Mouse (Mus musculus) neural tube, embryonic 13.5 days (tissue): ENCODE measurements around the gene Ahnak. TPM values are rescaled to one million over a fixed set of nuclear protein-coding genes. Genes with fewer than 3 reads are reported as not detected.
A peak's percentile ranks its signal among the peaks of the same experiment; 100 is the strongest.

Experiments
- ATAC-seq: fragments of 200-750 bp; cut with Nextera tagmentation; 2 replicates; pipeline ENCODE4 v1.8.0; 2017; ENCODE audit warnings: low read depth, mild to moderate bottlenecking, moderate TSS enrichment, moderate library complexity
- H3K27ac ChIP-seq: fragments of 300-500 bp; sonication (generic); replicated peaks from 2 replicates; pipeline ENCODE4 v1.5.1; 2015; ENCODE audit warnings: moderate library complexity, mild to moderate bottlenecking, inconsistent platforms
- H3K27me3 ChIP-seq: fragments of 300-500 bp; sonication (generic); 2 replicates; pipeline ENCODE4 v1.6.1; 2015; ENCODE audit warnings: mild to moderate bottlenecking, inconsistent platforms
- H3K36me3 ChIP-seq: fragments of 300-500 bp; sonication (generic); 2 replicates; pipeline ENCODE4 v1.6.1; 2015; ENCODE audit warnings: mild to moderate bottlenecking, inconsistent platforms
- H3K4me1 ChIP-seq: fragments of 300-500 bp; sonication (generic); replicated peaks from 2 replicates; pipeline ENCODE4 v1.6.1; 2015; ENCODE audit warnings: inconsistent platforms
- H3K4me2 ChIP-seq: fragments of 300-500 bp; sonication (generic); 2 replicates; pipeline ENCODE4 v1.6.1; 2015; ENCODE audit warnings: inconsistent platforms, mild to moderate bottlenecking, moderate library complexity
- H3K4me3 ChIP-seq: fragments of 300-500 bp; sonication (generic); 2 replicates; pipeline ENCODE4 v1.5.1; 2015; ENCODE audit warnings: mild to moderate bottlenecking, inconsistent platforms
- H3K9ac ChIP-seq: fragments of 300-500 bp; sonication (generic); 2 replicates; pipeline ENCODE4 v1.6.1; 2015; ENCODE audit warnings: moderate library complexity, mild to moderate bottlenecking, inconsistent platforms
- H3K9me3 ChIP-seq: fragments of 300-500 bp; sonication (generic); 2 replicates; pipeline ENCODE4 v1.6.1; 2016; ENCODE audit warnings: inconsistent platforms
- WGBS: fragments of 180-500 bp; shearing (Covaris S2); methylation state at CpG from one replicate; pipeline ENCODE4 v1.1.7; 2015; 5-methylcytosine and 5-hydroxymethylcytosine counted together
- polyA plus RNA-seq: library from polyadenylated mRNA; unstranded; fragments of >200 nt; fragmentation: Nextera tagmentation; extraction: Ambion mirVana; gene quantifications from 2 replicates; pipeline ENCODE4 v1.2.1, GENCODE M21; 2015

Ahnak gene
- polyA plus RNA-seq, 1 experiment from 2014 or later, result 4.9 TPM

DNA sequence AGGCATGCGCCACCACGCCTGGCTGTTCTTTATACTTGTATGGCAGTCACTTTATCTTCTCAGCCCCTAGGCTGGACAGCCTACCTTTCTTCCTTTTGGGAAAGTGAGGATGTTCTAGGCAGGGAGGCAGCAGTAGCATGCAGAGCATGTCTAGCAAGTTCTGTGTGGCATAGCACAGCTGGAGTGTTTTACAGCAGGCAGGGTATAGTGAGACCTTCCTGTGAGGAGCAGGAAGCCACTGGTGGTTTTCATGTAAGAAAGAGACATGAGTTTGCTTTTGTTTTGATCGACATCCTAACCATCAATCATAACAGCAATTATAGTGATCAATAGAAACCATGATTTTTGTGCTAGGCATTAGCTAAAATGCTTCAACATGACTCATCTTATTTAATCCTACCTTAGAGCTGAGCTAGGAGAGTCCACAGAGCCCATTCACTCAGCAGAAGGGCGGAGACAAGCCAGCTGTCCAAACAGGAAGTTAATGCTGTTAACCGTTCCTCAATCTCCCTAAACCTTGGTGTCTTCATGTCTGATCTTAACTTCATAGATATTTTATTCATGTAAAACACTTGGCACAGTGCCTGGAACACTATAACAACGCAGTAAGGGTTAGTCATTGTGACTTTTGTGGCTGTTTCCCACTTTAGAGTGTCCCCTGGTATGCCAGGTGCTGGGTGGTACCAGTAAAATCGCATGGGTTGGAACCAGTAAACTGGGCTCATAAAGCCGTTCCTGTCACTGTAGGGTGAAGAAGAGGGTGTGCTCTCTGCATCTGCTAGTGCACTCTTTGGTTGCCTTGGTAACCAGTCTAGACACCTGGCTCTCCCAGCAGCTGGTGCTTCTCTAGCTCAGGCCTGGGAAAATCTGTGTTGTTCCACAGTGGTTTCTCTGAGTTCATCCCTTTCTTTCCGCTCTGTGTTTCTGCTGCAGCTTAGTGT lies 76.8 kb downstream of the Ahnak start:
- no peaks in the 10 kb centered on the region for H3K36me3 ChIP-seq
- no peaks in the 10 kb centered on the region for H3K9me3 ChIP-seq
- ATAC-seq, result peak; percentile 76
- no peak overlapping the region for H3K4me3 ChIP-seq
- 50% methylated on average over 9 of the region's 9 CpGs for WGBS
- H3K27ac ChIP-seq, result peak overlapping the region; percentile 59
- H3K4me2 ChIP-seq, result no peak overlapping the region
- no peak overlapping the region for H3K9ac ChIP-seq
- H3K27me3 ChIP-seq, result no peaks in the 10 kb centered on the region
- H3K4me1 ChIP-seq, result peaks cover 28% of the 10 kb centered on the region

DNA sequence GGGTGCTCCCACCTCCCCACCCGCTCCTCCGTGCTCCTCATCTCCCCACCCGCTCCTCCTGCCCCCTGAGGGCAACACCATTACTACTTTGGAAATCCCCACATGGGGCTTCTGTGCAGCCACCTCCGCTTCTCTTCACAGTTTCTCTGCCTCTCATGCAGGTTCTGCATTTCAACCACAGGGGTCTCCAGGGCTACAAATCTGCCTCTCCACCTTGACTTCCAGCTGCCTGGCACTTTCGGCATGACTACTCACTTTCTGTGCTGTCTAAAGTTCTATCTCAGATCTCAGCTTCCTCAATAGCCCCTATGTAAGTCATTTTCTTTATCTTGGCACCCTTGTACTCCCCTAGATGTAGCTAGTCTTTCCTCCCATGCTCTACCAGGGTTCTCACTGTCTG lies 78.2 kb downstream of the Ahnak start:
- H3K4me1 ChIP-seq, result peaks cover 42% of the 10 kb centered on the region
- no peaks in the 10 kb centered on the region for H3K27me3 ChIP-seq
- no peak overlapping the region for H3K27ac ChIP-seq
- WGBS, result 68% methylated on average over 5 of the region's 5 CpGs
- H3K36me3 ChIP-seq, result no peaks in the 10 kb centered on the region
- no peak overlapping the region for H3K4me2 ChIP-seq
- no peak for ATAC-seq
- H3K9ac ChIP-seq, result no peak overlapping the region
- H3K4me3 ChIP-seq, result no peak overlapping the region
- H3K9me3 ChIP-seq, result no peaks in the 10 kb centered on the region

DNA sequence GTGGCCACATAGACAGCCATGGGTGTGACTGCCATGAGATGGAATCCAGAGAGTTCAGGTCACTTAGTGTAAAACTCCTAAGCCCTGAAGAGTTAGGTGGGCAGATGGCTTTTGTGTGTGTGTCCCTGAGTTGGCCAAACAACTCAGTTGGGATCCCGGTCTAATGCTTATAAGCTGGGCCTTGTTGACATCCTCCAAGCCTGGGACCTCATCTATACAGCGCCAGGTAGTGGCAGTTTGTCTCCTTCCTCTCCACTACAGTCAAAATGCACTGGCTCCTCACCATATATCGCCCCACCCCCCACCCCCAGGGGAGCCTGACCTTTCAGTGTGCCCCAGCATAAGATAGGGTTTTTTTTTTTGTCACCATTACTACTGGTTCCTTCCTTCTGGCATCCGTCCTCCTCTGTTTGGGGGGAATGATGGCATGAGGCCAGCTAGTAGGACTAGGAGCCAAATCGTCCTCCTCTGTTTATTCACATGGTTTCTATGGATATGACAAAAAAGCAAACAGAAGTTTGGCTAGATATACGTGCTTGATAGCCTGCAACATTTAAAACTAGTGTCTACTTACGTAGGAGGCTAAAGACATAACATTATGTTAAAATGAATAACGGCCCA lies 80.7 kb downstream of the Ahnak start:
- H3K27ac ChIP-seq, result no peak overlapping the region; the same call in 1 of the 2 replicates
- peaks cover 42% of the 10 kb centered on the region for H3K4me1 ChIP-seq
- no peak overlapping the region for H3K4me3 ChIP-seq
- H3K4me2 ChIP-seq, result no peak overlapping the region
- no peak overlapping the region for H3K9ac ChIP-seq
- H3K9me3 ChIP-seq, result no peaks in the 10 kb centered on the region
- ATAC-seq, result no peak
- WGBS, result 68% methylated on average over 8 of the region's 8 CpGs
- H3K27me3 ChIP-seq, result no peaks in the 10 kb centered on the region
- no peaks in the 10 kb centered on the region for H3K36me3 ChIP-seq

DNA sequence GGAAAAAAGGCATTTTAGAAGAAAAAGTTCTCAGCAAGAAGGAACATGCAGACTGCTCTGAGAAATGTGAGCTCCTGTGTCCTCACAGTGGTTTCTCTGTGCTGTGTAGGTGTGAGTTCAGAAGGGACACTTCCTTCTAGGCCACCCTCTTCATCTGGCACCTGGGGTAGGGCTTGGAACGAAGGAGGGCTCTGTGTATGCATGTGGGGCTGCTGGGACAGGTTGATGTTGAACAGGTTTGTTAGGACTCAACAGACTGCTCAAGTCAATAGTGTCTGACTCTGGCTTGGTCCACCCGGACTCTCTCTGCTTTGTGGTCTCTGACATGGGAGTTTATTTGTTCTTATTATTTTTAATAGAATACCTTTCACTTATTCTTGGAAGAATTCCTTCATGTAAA lies 81.2 kb downstream of the Ahnak start:
- no peak for ATAC-seq
- H3K36me3 ChIP-seq, result no peaks in the 10 kb centered on the region
- H3K27ac ChIP-seq, result no peak overlapping the region; the same call in 1 of the 2 replicates
- H3K9ac ChIP-seq, result no peak overlapping the region
- no peaks in the 10 kb centered on the region for H3K9me3 ChIP-seq
- WGBS, result 77% methylated on average over 2 of the region's 2 CpGs
- H3K4me1 ChIP-seq, result peaks cover 42% of the 10 kb centered on the region
- no peak overlapping the region for H3K4me3 ChIP-seq
- H3K27me3 ChIP-seq, result no peaks in the 10 kb centered on the region
- H3K4me2 ChIP-seq, result no peak overlapping the region

DNA sequence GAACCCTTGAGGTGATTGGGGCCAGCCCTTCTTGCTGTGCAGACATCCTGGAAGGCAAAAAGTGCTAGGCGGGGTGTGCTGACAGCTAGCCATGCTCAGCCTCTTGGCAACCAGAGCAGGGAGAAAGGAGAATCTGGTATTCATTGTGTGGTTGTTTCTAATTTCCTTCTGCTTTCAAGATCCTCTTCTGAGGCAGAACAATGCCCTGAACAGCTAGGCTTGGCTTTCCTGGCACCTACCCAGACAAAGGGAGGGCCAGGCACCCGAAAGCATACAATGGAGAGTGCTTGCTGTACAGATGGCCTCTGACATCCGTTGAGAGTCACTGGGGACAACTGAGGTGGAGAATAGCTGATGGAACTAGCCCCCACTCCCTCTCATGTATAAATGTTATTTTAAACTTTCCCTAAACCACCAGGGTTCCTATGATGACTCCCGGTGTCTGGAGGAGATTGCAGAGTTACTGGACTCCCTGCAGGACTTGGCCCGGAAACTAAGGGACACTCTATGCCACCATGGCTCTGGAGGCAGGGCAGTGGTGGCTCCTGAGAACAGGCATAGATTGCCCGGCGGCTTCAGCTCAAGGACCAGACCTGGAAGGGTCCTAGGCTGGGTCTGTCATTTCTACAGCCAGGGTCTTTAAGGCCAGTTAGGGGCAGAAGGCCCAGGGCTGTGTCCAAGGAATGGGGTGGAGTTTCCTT lies 82.5 kb downstream of the Ahnak start:
- Histone ChIP-seq H3K4me1 (peaks cover 30% of the 10 kb centered on the region), H3K27me3 (no peaks in the 10 kb centered on the region), H3K27ac (peak overlapping the region; percentile 56), H3K9ac (no peak overlapping the region), H3K4me3 (no peak overlapping the region), H3K4me2 (no peak overlapping the region), H3K36me3 (no peaks in the 10 kb centered on the region), H3K9me3 (no peaks in the 10 kb centered on the region)
- WGBS, result 44% methylated on average over 7 of the region's 7 CpGs
- peak; percentile 70; the same call in 1 of the 2 replicates for ATAC-seq

DNA sequence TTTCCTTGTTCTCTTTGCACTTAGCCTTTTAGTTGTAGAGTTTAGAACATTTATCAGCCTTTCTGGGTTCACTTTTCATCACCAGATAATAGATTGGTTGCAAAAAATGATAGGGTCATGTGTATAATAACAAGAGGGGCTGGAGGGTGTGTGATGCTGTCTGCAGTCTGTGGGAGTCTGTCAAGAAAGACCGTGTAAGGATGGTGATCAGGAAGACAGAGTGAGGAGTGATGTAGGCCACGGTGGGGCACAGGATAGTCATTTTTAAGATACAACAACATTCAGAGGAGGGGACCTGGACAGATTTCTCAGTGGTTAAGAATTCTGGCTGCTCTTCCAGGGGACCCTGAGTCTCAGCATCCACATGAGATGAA lies 83.1 kb downstream of the Ahnak start:
- H3K4me2 ChIP-seq, result no peak overlapping the region
- no peaks in the 10 kb centered on the region for H3K36me3 ChIP-seq
- WGBS, result 85% methylated on average over 2 of the region's 2 CpGs
- H3K9ac ChIP-seq, result no peak overlapping the region
- no peaks in the 10 kb centered on the region for H3K9me3 ChIP-seq
- no peaks in the 10 kb centered on the region for H3K27me3 ChIP-seq
- H3K4me3 ChIP-seq, result no peak overlapping the region
- no peak for ATAC-seq
- peaks cover 29% of the 10 kb centered on the region for H3K4me1 ChIP-seq
- H3K27ac ChIP-seq, result peak overlapping the region; percentile 56

DNA sequence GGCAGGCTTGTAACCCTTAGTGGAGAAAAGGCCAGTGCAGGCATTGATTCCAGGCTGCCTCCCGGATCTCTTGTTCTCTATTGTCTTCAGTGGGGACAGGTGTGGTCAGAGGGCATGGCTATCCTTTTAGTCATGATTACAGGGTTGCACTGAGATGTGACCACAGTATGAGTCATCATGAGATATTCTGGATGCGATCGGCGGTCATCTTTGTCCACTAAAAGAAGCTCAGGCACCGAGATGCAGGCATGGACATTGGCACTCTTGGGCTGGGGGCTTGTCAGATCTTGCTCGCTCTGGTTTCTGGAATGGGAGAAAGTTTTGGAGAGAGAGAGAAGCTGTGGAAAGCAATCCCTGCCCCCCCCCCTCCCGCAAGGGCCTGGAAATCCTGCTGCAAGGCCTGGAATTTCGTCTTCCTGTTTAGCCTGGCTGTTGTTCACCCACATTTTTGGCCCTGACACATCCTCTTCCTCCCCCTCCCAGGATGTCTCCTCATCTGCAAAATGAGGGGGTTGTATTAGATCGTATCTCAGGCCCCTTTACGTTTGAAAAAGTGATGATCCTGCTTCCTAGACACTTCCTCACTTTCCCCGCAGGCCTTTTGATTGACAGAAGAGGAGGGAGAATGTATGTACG lies 84.8 kb downstream of the Ahnak start:
- no peak for ATAC-seq
- Histone ChIP-seq H3K36me3 (no peaks in the 10 kb centered on the region), H3K4me3 (no peak overlapping the region), H3K9ac (no peak overlapping the region), H3K9me3 (no peaks in the 10 kb centered on the region), H3K4me1 (peaks cover 29% of the 10 kb centered on the region), H3K27ac (no peak overlapping the region), H3K27me3 (no peaks in the 10 kb centered on the region), H3K4me2 (no peak overlapping the region)
- WGBS, result 84% methylated on average over 12 of the region's 12 CpGs

DNA sequence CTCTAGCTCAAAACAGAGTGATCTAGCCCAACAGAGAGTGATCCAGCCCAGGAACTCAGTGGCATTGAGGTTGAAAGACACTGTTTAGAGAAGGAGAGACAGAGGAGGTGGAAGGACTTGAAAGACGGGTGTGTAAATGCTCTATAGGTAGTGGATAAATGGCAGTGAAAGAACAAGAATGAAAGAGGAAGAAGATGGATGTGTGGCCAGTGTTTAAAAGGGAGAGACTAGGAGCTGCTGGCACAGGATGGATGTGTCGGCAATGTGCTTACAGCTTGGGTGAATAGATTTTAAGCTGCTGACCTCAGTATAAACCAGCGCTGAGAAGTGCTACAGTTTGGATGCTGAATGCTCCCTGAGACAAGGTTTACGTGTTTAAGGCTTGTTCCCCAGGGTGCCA lies 85.3 kb downstream of the Ahnak start:
- Histone ChIP-seq H3K9me3 (no peaks in the 10 kb centered on the region), H3K4me2 (no peak overlapping the region), H3K27me3 (no peaks in the 10 kb centered on the region), H3K27ac (no peak overlapping the region), H3K36me3 (no peaks in the 10 kb centered on the region), H3K4me3 (no peak overlapping the region), H3K4me1 (peaks cover 29% of the 10 kb centered on the region), H3K9ac (no peak overlapping the region)
- WGBS, result 47% methylated on average over 4 of the region's 4 CpGs
- no peak for ATAC-seq

DNA sequence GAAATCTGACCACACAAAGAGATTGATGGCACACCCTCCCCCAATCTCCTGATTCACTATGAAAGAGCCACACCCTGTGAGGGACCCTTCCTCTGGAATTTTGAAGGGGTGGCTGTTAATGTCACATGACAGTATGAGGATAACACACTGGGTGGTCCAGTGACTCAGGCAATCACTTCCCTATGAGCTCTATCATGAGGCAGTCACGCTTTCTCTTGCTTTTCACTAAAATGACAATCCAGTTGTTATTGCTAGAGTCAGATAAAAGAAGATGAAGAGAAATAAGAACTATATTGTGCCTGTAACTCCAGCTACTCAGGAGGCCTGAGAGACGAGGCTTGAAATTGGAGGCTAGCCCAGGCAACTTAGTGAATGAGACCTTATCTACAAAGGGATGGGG lies 86.5 kb downstream of the Ahnak start:
- no peak overlapping the region for H3K4me2 ChIP-seq
- H3K9me3 ChIP-seq, result no peaks in the 10 kb centered on the region
- no peaks in the 10 kb centered on the region for H3K27me3 ChIP-seq
- H3K4me3 ChIP-seq, result no peak overlapping the region
- H3K9ac ChIP-seq, result no peak overlapping the region
- no peak overlapping the region for H3K27ac ChIP-seq
- no peaks in the 10 kb centered on the region for H3K36me3 ChIP-seq
- WGBS, result 76% methylated on average over 2 of the region's 2 CpGs
- ATAC-seq, result no peak
- peaks cover 22% of the 10 kb centered on the region for H3K4me1 ChIP-seq

DNA sequence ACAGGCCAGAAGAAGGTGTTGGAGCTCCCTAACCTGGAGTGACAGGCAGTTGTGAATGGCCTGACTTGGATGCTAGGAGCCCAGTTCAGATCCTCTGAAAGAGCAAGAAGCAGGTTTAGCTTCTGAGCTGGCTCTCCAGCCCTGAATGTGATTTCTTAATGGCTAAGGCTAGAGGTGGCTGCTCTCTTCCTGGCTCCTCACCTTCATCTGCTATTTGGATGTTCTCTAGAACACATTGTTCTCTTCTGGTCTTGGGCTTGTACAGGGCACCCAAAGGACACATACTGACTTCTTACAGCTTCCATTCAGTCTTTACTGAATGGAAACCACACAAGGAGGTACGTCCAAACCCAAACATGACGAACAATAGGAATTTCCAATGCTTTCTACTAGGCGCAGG lies 87.0 kb downstream of the Ahnak start:
- H3K4me3 ChIP-seq, result no peak overlapping the region
- H3K4me2 ChIP-seq, result no peak overlapping the region
- no peaks in the 10 kb centered on the region for H3K9me3 ChIP-seq
- H3K36me3 ChIP-seq, result no peaks in the 10 kb centered on the region
- H3K4me1 ChIP-seq, result peaks cover 17% of the 10 kb centered on the region
- H3K27ac ChIP-seq, result no peak overlapping the region
- H3K27me3 ChIP-seq, result no peaks in the 10 kb centered on the region
- H3K9ac ChIP-seq, result no peak overlapping the region
- 87% methylated on average over 3 of the region's 3 CpGs for WGBS
- ATAC-seq, result no peak

DNA sequence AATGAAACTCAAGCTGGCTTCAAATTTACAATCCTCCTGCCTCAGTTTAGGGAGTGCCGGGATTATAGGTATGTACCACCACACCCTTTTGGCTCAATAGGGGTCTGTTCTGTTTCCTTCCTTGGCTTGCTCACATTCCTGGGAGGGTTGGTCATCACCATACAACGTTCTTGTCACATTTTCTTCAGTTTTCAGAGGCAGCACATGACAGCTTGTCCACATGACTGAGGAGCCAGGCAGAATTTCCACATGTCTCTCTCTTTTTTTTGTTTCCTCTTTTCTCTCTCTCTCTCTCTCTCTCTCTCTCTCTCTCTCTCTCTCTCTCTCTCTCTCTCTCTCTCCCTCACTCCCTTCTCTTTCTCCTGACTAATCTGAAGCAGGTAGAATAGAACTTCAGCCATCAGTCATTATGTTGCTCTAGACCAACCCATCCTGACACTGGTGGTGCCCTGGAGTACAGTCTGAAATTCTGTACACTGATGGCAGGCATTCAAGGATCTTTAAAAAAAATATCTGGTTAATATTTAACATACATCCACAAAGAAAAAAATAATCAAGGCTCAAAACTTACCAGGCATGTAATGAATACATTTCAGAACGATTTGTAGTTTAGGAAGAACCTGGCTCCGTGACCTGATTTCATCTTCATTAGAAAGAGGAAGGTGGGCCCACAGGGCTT lies 88.0 kb downstream of the Ahnak start:
- WGBS, result 84% methylated on average over 4 of the region's 4 CpGs
- no peak overlapping the region for H3K9ac ChIP-seq
- no peak for ATAC-seq
- H3K4me2 ChIP-seq, result no peak overlapping the region
- no peak overlapping the region for H3K4me3 ChIP-seq
- H3K36me3 ChIP-seq, result no peaks in the 10 kb centered on the region
- no peaks in the 10 kb centered on the region for H3K9me3 ChIP-seq
- H3K27me3 ChIP-seq, result no peaks in the 10 kb centered on the region
- peaks cover 12% of the 10 kb centered on the region for H3K4me1 ChIP-seq
- no peak overlapping the region for H3K27ac ChIP-seq
